Mouse (Mus musculus) E14TG2a.4 (cell line): Measurements from ENCODE around the gene Maml3.

Experiments used
- CTCF ChIP-seq: conservative IDR thresholded peaks from 2 replicates; pipeline ENCODE4 v1.5.1; 2014; ENCODE audit warnings: low read length
- NANOG ChIP-seq: IDR thresholded peaks from 2 replicates; pipeline ENCODE4 v1.6.1; 2014; ENCODE audit warnings: borderline replicate concordance, low read length, mixed read lengths
- POU5F1 ChIP-seq: IDR thresholded peaks from 2 replicates; pipeline ENCODE4 v1.6.1; 2014; ENCODE audit warnings: low read length, borderline replicate concordance

DNA sequence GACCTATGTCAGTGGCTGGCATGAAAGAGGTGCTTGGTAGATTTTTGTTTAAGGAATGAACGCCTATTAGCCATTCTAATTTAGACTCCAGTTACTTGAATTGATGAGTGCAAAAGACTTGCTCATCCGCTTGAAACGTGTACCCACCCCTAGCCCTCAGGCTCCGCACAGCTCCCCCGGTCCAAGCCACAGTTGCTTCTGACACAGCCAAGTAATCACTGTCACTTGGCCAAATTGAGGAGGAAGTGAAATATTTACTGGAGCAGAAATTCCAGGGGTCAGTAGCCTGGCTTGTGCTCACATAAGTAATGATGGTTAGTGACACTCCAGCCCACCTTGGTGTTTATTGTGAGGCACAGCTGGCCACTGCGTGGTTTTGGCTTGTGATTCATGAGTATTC lies 308.0 kb downstream of the Maml3 start:
- no peak for TF ChIP-seq CTCF
- TF ChIP-seq NANOG: no peak
- no peak for TF ChIP-seq POU5F1
